Mouse (Mus musculus) gastrocnemius, adult 2 months (tissue): Measurements from ENCODE around the gene Fhl3. TPM values are rescaled to one million over a fixed set of nuclear protein-coding genes. Genes with fewer than 3 reads are reported as not detected.
A peak's percentile ranks its signal among the peaks of the same experiment; 100 is the strongest.

ENCODE experiments used
- DNase-seq: peaks from one replicate; pipeline ENCODE4 v3.0.0; 2022
- H3K27ac ChIP-seq: fragments of 200-600 bp; 2 replicates; pipeline ENCODE4 v1.8.1; 2022; ENCODE audit warnings: mild to moderate bottlenecking
- H3K4me3 ChIP-seq: fragments of 200-600 bp; 2 replicates; pipeline ENCODE4 v1.8.1; 2022; ENCODE audit warnings: mild to moderate bottlenecking, moderate library complexity
- CTCF ChIP-seq: fragments of 200-600 bp; IDR thresholded peaks from 2 replicates; pipeline ENCODE4 v1.8.1; 2022; ENCODE audit warnings: antibody characterized with exemption, mild to moderate bottlenecking, moderate library complexity
- intact Hi-C: fragments of 180-260 bp; cut with DNase I; formaldehyde crosslinking; loops from one replicate; pipeline ENCODE4 v1.15.1; 2025
- total RNA-seq, 2 experiments: library from RNA; stranded (reverse); gene quantifications; 2 replicates each; pipeline ENCODE4 v1.2.3; 2021

The Fhl3 gene
- total RNA-seq, 2 experiments from 2014 or later, result 151 to 515 TPM

- intact Hi-C loops, result no loop called here
- no peak for DNase-seq
- no peak overlapping the region for H3K4me3 ChIP-seq
- TF ChIP-seq CTCF, result no peak
- no peak overlapping the region for H3K27ac ChIP-seq
Measured at GRCm38 (mm10) chr4:124667476-124668033, 32.9 kb upstream of the Fhl3 start.

- TF ChIP-seq CTCF, result no peak
- no peak overlapping the region for H3K4me3 ChIP-seq
- intact Hi-C loops, result no loop called here
- H3K27ac ChIP-seq, result no peak overlapping the region
- no peak for DNase-seq
Measured at GRCm38 (mm10) chr4:124668078-124668477, 32.4 kb upstream of the Fhl3 start.

GRCm38 (mm10) chr4:124670232-124670631 lies 30.3 kb upstream of the Fhl3 start:
- no peak overlapping the region for H3K4me3 ChIP-seq
- intact Hi-C loops, result loop anchor here (5.0 kb wide), 1 partner anchor 443 kb away; no protein-coding TSS in a partner anchor
- H3K27ac ChIP-seq, result no peak overlapping the region
- no peak for DNase-seq
- no peak for TF ChIP-seq CTCF

- TF ChIP-seq CTCF, result no peak
- intact Hi-C loops, result loop anchor here (5.0 kb wide), 1 partner anchor 444 kb away; no protein-coding TSS in a partner anchor
- DNase-seq, result no peak
- H3K4me3 ChIP-seq, result no peak overlapping the region
- no peak overlapping the region for H3K27ac ChIP-seq
Measured at GRCm38 (mm10) chr4:124671583-124671982, 28.9 kb upstream of the Fhl3 start.

- intact Hi-C loops, result loop anchor here (5.0 kb wide), 1 partner anchor 445 kb away; no protein-coding TSS in a partner anchor
- Histone ChIP-seq H3K4me3 (no peak overlapping the region), H3K27ac (no peak overlapping the region)
- DNase-seq, result no peak
- no peak for TF ChIP-seq CTCF
Measured at GRCm38 (mm10) chr4:124672347-124673320, 27.9 kb upstream of the Fhl3 start.

- Histone ChIP-seq H3K4me3 (no peak overlapping the region), H3K27ac (no peak overlapping the region)
- no peak for TF ChIP-seq CTCF
- intact Hi-C loops, result loop anchor here (1.0 to 5.0 kb wide), 3 partner anchors 447 to 737 kb away; no protein-coding TSS in a partner anchor
- DNase-seq, result no peak
Measured at GRCm38 (mm10) chr4:124674334-124675032, 26.0 kb upstream of the Fhl3 start.

- intact Hi-C loops, result loop anchor here (1.0 to 5.0 kb wide), 2 partner anchors 533 to 738 kb away; no protein-coding TSS in a partner anchor
- Histone ChIP-seq H3K27ac (no peak overlapping the region), H3K4me3 (no peak overlapping the region)
- DNase-seq, result peak; percentile 65
- TF ChIP-seq CTCF, result peak; percentile 85
Measured at GRCm38 (mm10) chr4:124675037-124675436, 25.5 kb upstream of the Fhl3 start.

- intact Hi-C loops, result loop anchor here (1.0 to 5.0 kb wide), 2 partner anchors 534 to 739 kb away; no protein-coding TSS in a partner anchor
- Histone ChIP-seq H3K4me3 (no peak overlapping the region), H3K27ac (no peak overlapping the region)
- no peak for TF ChIP-seq CTCF
- no peak for DNase-seq
Measured at GRCm38 (mm10) chr4:124675958-124676357, 24.5 kb upstream of the Fhl3 start.

GRCm38 (mm10) chr4:124682270-124682669 lies 18.2 kb upstream of the Fhl3 start:
- DNase-seq, result no peak
- peak; percentile 69 for TF ChIP-seq CTCF
- H3K27ac ChIP-seq, result 0 out of 2 replicates have a peak overlapping the region, but pooled peaks have one; percentile 8
- H3K4me3 ChIP-seq, result no peak overlapping the region
- intact Hi-C loops, result loop anchor here (2.0 kb wide), 1 partner anchor 29 kb away; no protein-coding TSS in a partner anchor

- no peak for DNase-seq
- intact Hi-C loops, result loop anchor here (2.0 kb wide), 1 partner anchor 27 kb away; no protein-coding TSS in a partner anchor
- no peak overlapping the region for H3K27ac ChIP-seq
- no peak for TF ChIP-seq CTCF
- no peak overlapping the region for H3K4me3 ChIP-seq
Measured at GRCm38 (mm10) chr4:124683474-124683873, 17.0 kb upstream of the Fhl3 start.

GRCm38 (mm10) chr4:124685004-124685403 lies 15.5 kb upstream of the Fhl3 start:
- DNase-seq, result no peak
- TF ChIP-seq CTCF, result peak; percentile 48
- Histone ChIP-seq H3K27ac (peak overlapping the region; percentile 88), H3K4me3 (no peak overlapping the region)
- intact Hi-C loops, result loop anchor here (2.0 kb wide), 1 partner anchor 16 kb away; the partner anchor contains the start of gene Fhl3

GRCm38 (mm10) chr4:124685453-124685852 lies 15.0 kb upstream of the Fhl3 start:
- intact Hi-C loops, result loop anchor here (2.0 kb wide), 1 partner anchor 15 kb away; the partner anchor contains the start of gene Fhl3
- H3K4me3 ChIP-seq, result peak overlapping the region; percentile 38
- no peak for TF ChIP-seq CTCF
- peak overlapping the region; percentile 88 for H3K27ac ChIP-seq
- DNase-seq, result no peak
